Mouse (Mus musculus): ENCODE measurements around the gene Pla2g7. TPM values are rescaled to one million over a fixed set of nuclear protein-coding genes. Genes with fewer than 3 reads are reported as not detected.

Gene Pla2g7
- total and polyA plus RNA-seq, 3 experiments: 3.2 to 20.8 (median 16.7) TPM

DNA sequence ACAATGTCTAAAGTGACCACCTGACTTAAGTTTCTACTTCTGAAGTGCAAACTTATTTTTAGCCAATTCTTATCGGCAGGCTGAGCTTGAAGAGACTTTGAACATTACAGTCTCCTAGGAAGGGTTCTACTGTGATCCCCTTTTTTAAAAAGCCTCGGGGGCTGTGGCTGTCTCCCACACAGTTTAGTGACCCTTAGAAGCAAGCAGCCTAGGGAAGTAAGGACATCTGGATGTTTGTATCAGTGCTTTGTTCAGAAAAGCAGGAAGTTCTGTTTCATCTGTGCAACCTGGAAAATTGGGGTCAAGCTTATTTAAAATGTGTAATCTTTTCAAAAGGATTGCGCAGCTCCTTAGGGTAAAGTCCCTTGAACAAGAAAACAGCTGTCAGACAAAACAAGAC lies 12.6 kb downstream of the Pla2g7 start:
- no peak for DNase-seq

DNA sequence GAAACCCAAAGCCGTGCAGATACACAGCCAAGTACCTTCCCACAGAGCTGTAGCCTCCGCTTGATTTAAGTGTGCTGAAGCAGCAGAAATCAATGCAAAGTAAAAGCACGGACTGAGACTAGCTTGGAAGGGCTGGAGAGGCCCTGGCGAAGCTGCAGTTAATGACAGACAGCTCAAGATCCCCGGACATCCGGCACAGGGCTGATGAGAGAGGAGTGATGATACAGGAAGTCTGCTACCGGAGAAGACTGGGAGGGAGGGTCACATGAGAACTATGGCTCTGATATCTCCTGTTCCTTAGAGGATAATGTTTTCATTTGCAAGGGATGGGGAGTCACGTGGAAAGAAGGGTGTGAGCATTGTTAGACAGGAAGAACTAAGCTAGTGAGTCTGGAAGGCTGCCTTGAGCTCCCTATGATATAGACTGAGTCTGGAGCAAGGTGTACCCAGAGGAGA lies 13.1 kb downstream of the Pla2g7 start:
- DNase-seq: no peak

GRCm38 (mm10) chr17:43584771-43585170 lies 16.9 kb downstream of the Pla2g7 start:
- no peak for DNase-seq

DNA sequence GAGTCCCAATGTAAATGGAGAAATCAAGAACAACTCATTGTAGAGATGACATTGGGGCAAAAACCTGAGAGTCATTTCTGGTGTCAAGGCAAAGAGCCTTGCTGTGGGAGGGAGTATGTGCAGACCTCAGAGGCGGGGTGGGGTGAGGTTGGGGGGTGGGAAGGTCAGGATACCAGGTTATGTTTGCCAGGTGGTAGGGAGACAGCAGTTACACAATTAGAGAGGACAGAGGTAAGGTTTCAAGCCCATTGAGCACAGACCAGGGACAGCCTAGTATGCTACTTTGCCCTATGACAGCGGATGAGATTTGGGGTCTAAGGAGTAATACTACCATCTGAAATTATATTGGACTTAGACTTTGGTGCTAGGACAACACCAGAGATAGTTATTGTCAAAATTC lies 19.4 kb downstream of the Pla2g7 start:
- no peak for DNase-seq

DNA sequence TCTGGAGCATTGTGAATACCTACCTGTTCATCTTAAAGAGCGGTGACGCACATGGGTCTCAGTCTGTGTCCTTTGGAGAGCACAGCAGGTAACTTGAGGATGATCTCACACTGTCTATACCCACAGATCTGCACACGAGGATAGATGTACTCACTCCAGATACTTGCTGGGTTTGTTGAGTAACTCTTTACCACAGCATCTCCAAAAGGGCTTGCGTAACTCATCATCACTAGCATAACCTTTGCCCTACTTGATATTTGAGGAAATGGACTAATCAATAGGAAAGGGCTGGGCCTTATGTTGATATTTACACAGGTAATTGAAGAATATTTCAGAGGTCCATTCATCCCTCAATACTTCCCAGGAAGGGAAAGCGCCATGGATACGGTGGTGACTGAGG lies 21.9 kb downstream of the Pla2g7 start:
- DNase-seq: no peak

- DNase-seq: no peak
These were observed 22.6 kb downstream of the Pla2g7 start for GRCm38 (mm10) chr17:43590531-43590930.

DNA sequence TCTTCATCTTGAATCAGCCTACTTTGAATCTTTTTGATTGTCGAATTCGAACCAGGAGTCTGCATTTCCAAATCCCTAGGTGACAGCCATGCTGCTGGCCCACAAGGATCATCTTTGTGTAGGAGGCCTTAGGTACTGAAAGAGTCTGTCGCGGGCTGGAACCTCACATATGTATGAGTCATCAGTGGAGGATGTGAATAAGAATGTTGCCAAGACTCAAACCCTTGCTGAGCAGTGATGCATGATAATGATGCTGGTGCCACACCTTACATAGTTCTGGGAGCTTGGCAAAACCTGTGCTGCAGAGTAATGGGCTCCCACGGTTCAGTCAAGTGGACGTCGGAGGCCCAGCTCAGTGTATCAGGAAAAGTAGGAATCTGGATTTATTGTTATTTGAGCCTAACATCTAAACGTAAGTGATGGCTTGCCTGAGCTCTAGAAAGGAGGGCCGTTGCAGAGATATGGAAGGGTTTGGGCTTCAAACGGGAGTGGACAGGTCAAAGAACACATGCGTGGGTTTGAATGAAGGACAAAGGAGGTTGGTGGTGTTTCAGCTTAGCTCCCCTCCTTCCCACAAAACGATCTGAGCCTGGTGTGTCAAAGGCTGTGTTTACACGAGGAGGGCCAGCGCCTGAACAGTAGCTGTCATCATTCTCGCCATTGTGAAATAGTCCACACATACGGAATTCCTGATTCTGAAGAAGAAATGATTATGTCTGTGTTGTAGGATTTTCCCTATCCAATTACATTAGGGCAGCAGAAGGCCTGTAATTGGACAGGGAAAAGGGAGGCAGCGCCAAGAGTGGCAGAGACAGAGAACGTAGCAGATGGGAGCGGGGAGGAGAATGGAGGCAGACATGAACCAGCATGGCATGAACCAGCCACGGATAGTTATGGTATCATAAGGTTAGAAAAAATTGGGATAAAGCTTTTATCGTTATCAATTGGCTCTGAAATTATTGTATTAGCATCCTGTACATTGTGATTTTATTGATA lies 24.7 kb downstream of the Pla2g7 start:
- no peak for DNase-seq

GRCm38 (mm10) chr17:43597742-43598141 lies 29.8 kb downstream of the Pla2g7 start:
- no peak for DNase-seq

GRCm38 (mm10) chr17:43598706-43599105 lies 30.8 kb downstream of the Pla2g7 start:
- no peak for DNase-seq

DNA sequence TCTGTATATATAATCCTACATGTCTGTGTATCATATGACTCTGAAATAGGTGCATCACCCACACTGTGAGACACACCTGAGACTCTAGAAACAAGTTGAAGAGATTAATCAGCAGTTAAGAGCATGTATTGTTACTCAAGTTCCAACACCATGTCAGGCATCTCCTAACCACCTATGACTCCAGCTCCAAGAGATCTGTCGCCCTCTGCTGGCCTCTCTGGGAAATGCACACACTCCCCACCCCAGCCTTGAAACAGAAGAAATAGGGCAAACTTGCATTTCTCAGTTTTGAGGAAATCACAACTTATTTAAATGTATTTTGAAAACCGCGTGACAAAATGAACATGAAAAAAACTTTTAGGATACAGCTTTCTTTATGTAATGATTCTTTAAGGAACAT lies 38.8 kb downstream of the Pla2g7 start:
- DNase-seq: peak; percentile 60

GRCm38 (mm10) chr17:43611586-43611985 lies 43.7 kb downstream of the Pla2g7 start:
- DNase-seq: peak; percentile 7

GRCm38 (mm10) chr17:43612221-43612620 lies 44.3 kb downstream of the Pla2g7 start:
- no peak for DNase-seq

DNA sequence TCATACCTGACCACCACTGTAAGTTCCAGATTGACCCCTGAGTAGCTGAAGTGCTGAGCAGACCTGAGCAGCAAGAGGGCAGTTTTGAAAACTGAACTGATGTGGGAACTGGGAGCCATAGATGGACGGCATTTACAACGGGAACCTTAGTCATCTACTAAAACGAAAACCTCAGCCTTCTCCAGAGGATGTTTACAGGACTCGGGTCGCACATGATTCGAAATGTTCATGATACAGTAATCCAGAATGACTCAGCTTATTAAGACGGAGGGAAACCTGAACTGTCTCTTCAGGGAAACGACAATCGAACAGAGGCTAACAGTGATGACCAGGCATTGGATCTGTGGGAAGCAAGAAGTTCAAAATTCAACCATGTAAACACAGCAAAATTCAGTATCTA lies 51.3 kb downstream of the Pla2g7 start:
- no peak for DNase-seq

DNA sequence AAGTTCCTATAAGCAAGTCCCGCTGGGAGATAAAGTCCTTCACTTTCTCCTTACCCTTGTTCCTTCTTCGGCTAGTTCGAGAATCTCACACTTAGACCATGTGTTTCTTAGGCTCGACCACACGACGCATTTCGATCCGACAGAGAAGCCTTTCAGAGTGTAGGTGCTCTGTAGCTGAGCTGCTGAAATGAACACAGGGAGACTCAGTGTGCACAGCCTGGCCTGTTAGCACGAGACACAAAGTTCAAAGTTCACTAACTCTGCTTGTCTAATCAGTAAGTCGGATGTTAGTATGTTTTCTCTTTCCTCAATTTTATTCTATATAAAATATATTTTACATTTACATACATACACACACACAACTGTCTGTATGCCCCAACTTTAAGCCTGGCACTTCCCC lies 54.2 kb downstream of the Pla2g7 start:
- no peak for DNase-seq

DNA sequence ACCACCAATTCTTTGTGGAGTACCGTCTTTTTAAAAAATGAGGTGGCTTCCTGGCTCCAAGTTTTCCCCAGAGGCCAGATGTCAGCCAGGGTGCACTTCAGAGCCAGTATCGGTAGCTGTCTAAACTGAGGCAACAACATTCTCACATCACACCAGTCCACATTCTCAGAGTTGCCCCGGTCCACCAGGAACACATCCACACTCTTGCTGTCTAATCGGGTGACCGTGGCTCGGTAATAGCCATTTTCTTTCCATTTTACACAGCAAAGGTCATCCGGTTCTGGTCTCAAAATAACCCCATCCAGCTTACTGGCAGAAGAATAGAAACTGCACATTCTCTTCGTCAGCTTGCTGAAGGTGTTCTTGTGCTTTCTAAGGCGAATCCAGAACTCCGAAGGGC lies 60.3 kb downstream of the Pla2g7 start:
- DNase-seq: no peak

DNA sequence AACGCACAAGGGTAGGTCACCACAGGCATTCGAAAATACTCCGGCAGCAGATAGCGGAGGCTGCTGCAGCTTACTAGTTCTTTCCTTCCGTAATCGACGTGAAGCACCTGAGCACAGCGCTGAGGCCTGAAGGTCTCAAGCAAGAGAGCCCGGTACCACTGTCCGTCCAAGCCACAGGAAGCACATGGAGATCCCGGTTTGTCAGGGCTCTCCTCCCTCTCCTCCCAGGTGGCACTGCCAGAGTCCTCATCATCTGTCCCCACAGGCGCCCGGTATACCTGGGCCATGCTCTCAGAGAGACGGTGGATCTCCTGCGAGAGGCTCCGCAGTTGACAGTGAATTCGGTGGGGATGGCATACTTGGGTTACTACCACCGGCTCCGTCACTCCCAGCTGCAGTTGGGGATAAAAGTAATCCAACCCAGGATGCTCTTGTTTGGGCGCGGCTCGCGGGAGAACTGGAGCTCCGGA lies 61.2 kb downstream of the Pla2g7 start:
- DNase-seq: no peak

GRCm38 (mm10) chr17:43629496-43630426 lies 61.9 kb downstream of the Pla2g7 start, which contains the start of gene Tdrd6:
Gene Tdrd6, minus strand, starts transcription at chr17:43630299.
- peak; percentile 4 for DNase-seq

DNA sequence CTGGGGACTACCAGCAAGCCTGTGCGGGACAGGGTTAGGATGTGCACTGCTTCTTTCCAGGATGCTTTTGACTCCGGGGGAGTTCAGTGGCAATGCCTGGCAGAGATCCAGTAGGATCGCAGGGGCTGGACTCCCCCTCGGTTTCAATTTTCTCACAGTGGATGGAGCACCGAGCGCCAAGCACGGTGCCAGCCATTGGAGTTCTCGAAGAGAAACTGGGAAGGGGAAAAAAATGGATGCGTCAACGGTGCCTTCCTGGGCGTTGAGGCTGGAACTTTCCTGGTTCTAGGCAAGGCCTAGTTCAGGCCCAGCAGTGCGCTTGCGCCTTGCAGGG lies 62.5 kb downstream of the Pla2g7 start:
- DNase-seq: no peak

GRCm38 (mm10) chr17:43637146-43637545 lies 69.2 kb downstream of the Pla2g7 start:
- DNase-seq: no peak

DNA sequence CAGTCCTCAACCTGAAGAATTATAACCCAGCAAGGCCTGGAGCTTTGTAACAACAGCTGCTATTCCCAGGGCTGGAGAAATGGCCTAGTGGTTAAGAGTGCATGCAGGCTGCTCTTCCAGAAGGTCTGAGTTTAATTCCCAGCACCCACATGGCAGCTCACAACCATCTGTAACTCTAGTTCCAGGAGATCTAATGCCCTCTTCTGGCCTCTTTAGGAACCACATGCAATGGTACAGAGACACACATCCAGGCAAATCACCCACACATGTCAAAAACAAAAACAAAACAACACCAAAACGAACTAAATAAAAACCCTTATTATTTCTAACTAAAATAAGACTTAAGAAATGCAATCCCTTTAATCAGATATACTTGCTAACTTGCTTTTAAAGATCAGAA lies 72.9 kb downstream of the Pla2g7 start:
- no peak for DNase-seq

- DNase-seq: no peak
These were observed 75.3 kb downstream of the Pla2g7 start for GRCm38 (mm10) chr17:43643191-43643590.

GRCm38 (mm10) chr17:43644375-43644774 lies 76.5 kb downstream of the Pla2g7 start:
- no peak for DNase-seq

- DNase-seq: no peak
These were observed 77.2 kb downstream of the Pla2g7 start for GRCm38 (mm10) chr17:43645136-43645535.

Measured in adrenal gland, adult 2 months (tissue).